In genomic region chr4:56856371-56856949, GRCm38 (mm10) we compare ENCODE assay signal across 24 mouse cellular contexts. TPM values are rescaled to one million over a fixed set of nuclear protein-coding genes. Genes with fewer than 3 reads are reported as not detected.
A peak's percentile ranks its signal among the peaks of the same experiment; 100 is the strongest.
DNase-seq lines count a peak whose midpoint lies in the region; ATAC-seq and TF ChIP-seq lines count a peak whose summit lies in the region.
"Had no signal": no experiment of that assay in that cellular context is flagged by ENCODE, and none has a peak within 500 bp of the region (broad histone marks: within the 10 kb centered on the region; RNA-seq: fewer than 3 reads in every experiment).

No protein-coding gene starts in this region.

- no peaks in the 10 kb centered on the region for H3K27me3 ChIP-seq in neural tube, embryonic 13.5 days
- no peaks in the 10 kb centered on the region for H3K27me3 ChIP-seq in neural tube, embryonic 15.5 days (replicated peaks)
- H3K27me3 ChIP-seq: embryonic facial prominence, embryonic 12.5 days; forebrain, embryonic 12.5 days; hindbrain, embryonic 12.5 days had no signal

- H3K36me3 ChIP-seq in neural tube, embryonic 13.5 days, result no peaks in the 10 kb centered on the region
- H3K36me3 ChIP-seq in ES-E14 (ENCODE audit: control insufficient read depth, insufficient read depth, low read length, poor library complexity, severe bottlenecking), result no peaks in the 10 kb centered on the region
- H3K36me3 ChIP-seq in neural tube, embryonic 15.5 days, result no peaks in the 10 kb centered on the region
- H3K36me3 ChIP-seq: embryonic facial prominence, embryonic 12.5 days; forebrain, embryonic 12.5 days; heart, embryonic 10.5 days; hindbrain, embryonic 12.5 days had no signal

- DNase-seq in neural tube, embryonic 10.5 days (ENCODE audit: extremely low spot score, low spot score), result no peak
- no peak for DNase-seq in ES-E14 (ENCODE audit: low read depth, low spot score)
- DNase-seq in heart, adult 11 months, result no peak
- DNase-seq: adrenal gland, adult 8-10 months; adrenal gland, postnatal 36 days; cerebellum, adult 11 months; cerebellum, adult 9-10 months; cerebellum, postnatal 25 days; gastrocnemius, postnatal 25 days; heart, adult 18-20 months; heart, postnatal 10 days; heart, postnatal 4 days had no signal

- no peak overlapping the region for H3K27ac ChIP-seq in neural tube, embryonic 13.5 days (replicated peaks)
- H3K27ac ChIP-seq in ES-E14 (ENCODE audit: insufficient read depth, low read depth, low read length, poor library complexity, severe bottlenecking), result peak overlapping the region; percentile 40; the same call in 1 of the 2 replicates
- no peak overlapping the region for H3K27ac ChIP-seq in neural tube, embryonic 15.5 days (replicated peaks)
- H3K27ac ChIP-seq: embryonic facial prominence, embryonic 12.5 days; forebrain, embryonic 12.5 days; heart, embryonic 10.5 days; hindbrain, embryonic 12.5 days had no signal

- peak; percentile 50; the same call in 1 of the 2 replicates for ATAC-seq in neural tube, embryonic 13.5 days (ENCODE audit: low read depth)
- ATAC-seq in neural tube, embryonic 15.5 days (ENCODE audit: low FRiP score), result peak; percentile 54
- ATAC-seq in megakaryocyte, adult 5-6 weeks (ENCODE audit: poor library complexity, severe bottlenecking), result no peak
- no peak for ATAC-seq in erythroblast, adult 5-6 weeks (replicated peaks; ENCODE audit: low FRiP score, poor library complexity, severe bottlenecking)
- ATAC-seq: CD4-positive, CD25-positive, alpha-beta regulatory T cell, adult 4 months; forebrain, embryonic 16.5 days; inflammation-experienced regulatory T-cells, adult 6 months; intestine, postnatal 0 days had no signal

- in situ Hi-C loops in ES-E14 (cut with MboI; ENCODE audit: low sequenced_read_pairs in 2 of 2, unreplicated experiment in 2 of 2), result no loop called here

- no peak overlapping the region for H3K4me3 ChIP-seq in neural tube, embryonic 13.5 days
- no peak overlapping the region for H3K4me3 ChIP-seq in ES-E14 (ENCODE audit: insufficient read depth in 1 of 2, low read depth in 1 of 2, low read length in 2 of 2, poor library complexity in 1 of 2, severe bottlenecking in 1 of 2)
- H3K4me3 ChIP-seq in neural tube, embryonic 15.5 days (replicated peaks), result no peak overlapping the region
- H3K4me3 ChIP-seq: embryonic facial prominence, embryonic 12.5 days; forebrain, embryonic 12.5 days; heart, embryonic 10.5 days; hindbrain, embryonic 12.5 days had no signal

- no peak overlapping the region for H3K9ac ChIP-seq in neural tube, embryonic 13.5 days
- peak overlapping the region; percentile 55; the same call in 1 of the 2 replicates for H3K9ac ChIP-seq in ES-E14 (ENCODE audit: insufficient read depth, low read depth, low read length, poor library complexity, severe bottlenecking)
- no peak overlapping the region for H3K9ac ChIP-seq in neural tube, embryonic 15.5 days (replicated peaks)
- H3K9ac ChIP-seq: embryonic facial prominence, embryonic 12.5 days; forebrain, embryonic 12.5 days; hindbrain, embryonic 12.5 days had no signal

- H3K4me1 ChIP-seq in neural tube, embryonic 13.5 days (replicated peaks), result peaks cover 7% of the 10 kb centered on the region; the same call in 1 of the 2 replicates
- H3K4me1 ChIP-seq in ES-E14 (ENCODE audit: control insufficient read depth in 2 of 2, insufficient read depth in 2 of 2, low read length in 2 of 2, poor library complexity in 1 of 2), result peaks cover 6 to 18% of the 10 kb centered on the region in 2 experiments
- peaks cover 6% of the 10 kb centered on the region; the same call in 1 of the 2 replicates for H3K4me1 ChIP-seq in neural tube, embryonic 15.5 days
- H3K4me1 ChIP-seq: forebrain, embryonic 12.5 days; heart, embryonic 10.5 days; hindbrain, embryonic 12.5 days had no signal

- 73% methylated on average over 8 of the region's 8 CpGs for WGBS in neural tube, embryonic 13.5 days
- 59% methylated on average over 8 of the region's 8 CpGs for WGBS in neural tube, embryonic 15.5 days

- no peak overlapping the region for H3K4me2 ChIP-seq in neural tube, embryonic 13.5 days
- no peak overlapping the region for H3K4me2 ChIP-seq in neural tube, embryonic 15.5 days
- H3K4me2 ChIP-seq: embryonic facial prominence, embryonic 12.5 days; forebrain, embryonic 12.5 days; hindbrain, embryonic 12.5 days had no signal

- no peaks in the 10 kb centered on the region for H3K9me3 ChIP-seq in neural tube, embryonic 13.5 days
- H3K9me3 ChIP-seq in ES-E14 (ENCODE audit: control insufficient read depth, insufficient read depth, low read depth, low read length), result no peaks in the 10 kb centered on the region
- H3K9me3 ChIP-seq in neural tube, embryonic 15.5 days (replicated peaks), result no peaks in the 10 kb centered on the region
- H3K9me3 ChIP-seq: embryonic facial prominence, embryonic 12.5 days; forebrain, embryonic 12.5 days; heart, embryonic 10.5 days; hindbrain, embryonic 12.5 days had no signal

TF ChIP-seq in ES-E14, 5 proteins besides CTCF, POLR2A, EP300 and RAD21:
- TF ChIP-seq ZNF384 (IDR thresholded peaks at IDR 0.05; ENCODE audit: low read depth, low read length), result no peak
- no peak for TF ChIP-seq MAFK (IDR thresholded peaks at IDR 0.05; ENCODE audit: insufficient read depth, low read depth, low read length)
- no peak for TF ChIP-seq CHD2 (IDR thresholded peaks at IDR 0.05; ENCODE audit: low read depth, low read length)
- TF ChIP-seq HCFC1 (IDR thresholded peaks at IDR 0.05; ENCODE audit: borderline replicate concordance, insufficient read depth, low read length), result no peak
- no peak for TF ChIP-seq ZC3H11A (IDR thresholded peaks at IDR 0.05; ENCODE audit: borderline replicate concordance, low read depth, low read length)
TF ChIP-seq in ES-E14: peak in this region for 0.

RNA-seq across cellular contexts. Expression of gene Ctnnal1, which starts 8.5 kb away (rescaled TPM):
- 25.1 and 25.5 TPM in 2 replicates for polyA plus RNA-seq in neural tube, embryonic 13.5 days (2015; fragmentation: Nextera tagmentation; extraction: Ambion mirVana)
- 62.0 and 74.2 TPM in 2 replicates for total RNA-seq in ES-E14 (2012; rRNA removed)
- 16.0 and 17.1 TPM in 2 replicates for polyA plus RNA-seq in neural tube, embryonic 15.5 days (2015; fragmentation: Nextera tagmentation; extraction: Ambion mirVana)
- 0.73 and 2.5 TPM in 2 replicates for total RNA-seq in megakaryocyte, adult 5-6 weeks (2015)
- total RNA-seq in megakaryocyte, adult 5-6 weeks (2017), result 1.7 and 1.9 TPM in 2 replicates
- total RNA-seq in erythroblast, adult 5-6 weeks (2015; ENCODE audit: low replicate concordance), result not detected in 2 replicates
- total RNA-seq in erythroblast, adult 5-6 weeks (2017; ENCODE audit: low replicate concordance), result 0.84 and 3.6 TPM in 2 replicates

RNA-seq across cellular contexts. Expression of gene Fam206a, which starts 54.3 kb away (rescaled TPM):
- 14.7 and 18.8 TPM in 2 replicates for polyA plus RNA-seq in neural tube, embryonic 13.5 days (2015; fragmentation: Nextera tagmentation; extraction: Ambion mirVana)
- 7.9 and 8.0 TPM in 2 replicates for total RNA-seq in ES-E14 (2012; rRNA removed)
- polyA plus RNA-seq in neural tube, embryonic 15.5 days (2015; fragmentation: Nextera tagmentation; extraction: Ambion mirVana), result 13.3 and 16.5 TPM in 2 replicates
- total RNA-seq in megakaryocyte, adult 5-6 weeks (2015), result 15.7 and 18.9 TPM in 2 replicates
- 5.7 and 6.6 TPM in 2 replicates for total RNA-seq in megakaryocyte, adult 5-6 weeks (2017)
- 2.9 and 3.7 TPM in 2 replicates for total RNA-seq in erythroblast, adult 5-6 weeks (2015; ENCODE audit: low replicate concordance)
- total RNA-seq in erythroblast, adult 5-6 weeks (2017; ENCODE audit: low replicate concordance), result 0.56 and 1.4 TPM in 2 replicates

RNA-seq across cellular contexts. Expression of gene Elp1, which starts 54.3 kb away (rescaled TPM):
- 54.1 and 55.8 TPM in 2 replicates for polyA plus RNA-seq in neural tube, embryonic 13.5 days (2015; fragmentation: Nextera tagmentation; extraction: Ambion mirVana)
- 75.7 and 76.8 TPM in 2 replicates for total RNA-seq in ES-E14 (2012; rRNA removed)
- 57.4 and 60.4 TPM in 2 replicates for polyA plus RNA-seq in neural tube, embryonic 15.5 days (2015; fragmentation: Nextera tagmentation; extraction: Ambion mirVana)
- total RNA-seq in megakaryocyte, adult 5-6 weeks (2015), result 34.6 and 35.3 TPM in 2 replicates
- 31.2 and 33.0 TPM in 2 replicates for total RNA-seq in megakaryocyte, adult 5-6 weeks (2017)
- 13.8 and 25.0 TPM in 2 replicates for total RNA-seq in erythroblast, adult 5-6 weeks (2015; ENCODE audit: low replicate concordance)
- 5.3 and 11.6 TPM in 2 replicates for total RNA-seq in erythroblast, adult 5-6 weeks (2017; ENCODE audit: low replicate concordance)

Comparison
In these comparisons a context has a peak if more than half of its experiments do, and no peak if none do; other contexts are left out.
1. ATAC-seq: peak in neural tube, embryonic 13.5 days (single experiment) and neural tube, embryonic 15.5 days (single experiment); none in megakaryocyte, adult 5-6 weeks (single experiment) and erythroblast, adult 5-6 weeks (single experiment).
2. RNA of gene Ctnnal1, which starts 8.5 kb away (total RNA-seq): 62.0 to 74.2 TPM in ES-E14; 0.84 to 3.6 TPM in erythroblast, adult 5-6 weeks and 0.73 to 2.5 TPM in megakaryocyte, adult 5-6 weeks; every median in the first group is over 10 times any median in the second.